Mouse (Mus musculus) heart, postnatal 10 days (tissue): ENCODE data around the gene Zfp160. TPM values are rescaled to one million over a fixed set of nuclear protein-coding genes. Genes with fewer than 3 reads are reported as not detected.

Source experiments
- total RNA-seq, 2 experiments: library from RNA; stranded (reverse); gene quantifications; 2 replicates each; pipeline ENCODE4 v1.2.3; 2021

Zfp160 gene
- total RNA-seq, 2 experiments from 2014 or later = 16.3 to 16.4 TPM

Other genes with a start within 250 kb of the Zfp160 start
- not detected for gene Vmn1r228, start 222.7 kb upstream of the Zfp160 start, total RNA-seq
- gene Vmn1r229, start 197.3 kb upstream of the Zfp160 start, total RNA-seq = not detected
- not detected for gene Vmn1r230, start 168.5 kb upstream of the Zfp160 start, total RNA-seq
- not detected for gene Vmn1r231, start 103.8 kb upstream of the Zfp160 start, total RNA-seq
- gene Vmn1r232, start 89.2 kb upstream of the Zfp160 start, total RNA-seq = not detected
- gene Ppp2r1a, start 63.6 kb upstream of the Zfp160 start, total RNA-seq = 100 to 1,000 TPM; 266 TPM
- gene Vmn1r233, start 12.4 kb upstream of the Zfp160 start, total RNA-seq = not detected
- not detected for gene Vmn1r234, start 217.2 kb downstream of the Zfp160 start, total RNA-seq
- not detected for gene Vmn1r235, start 247.5 kb downstream of the Zfp160 start, total RNA-seq